Mouse (Mus musculus) induced T-regulatory cell, adult 2 months (primary cell): ENCODE measurements around the gene P2ry13.
A peak's percentile ranks its signal among the peaks of the same experiment; 100 is the strongest.

Source experiments
- DNase-seq: peaks from one replicate; pipeline ENCODE4 v3.0.0-alpha.2; 2012; ENCODE audit warnings: low read depth

P2ry13 gene

DNA sequence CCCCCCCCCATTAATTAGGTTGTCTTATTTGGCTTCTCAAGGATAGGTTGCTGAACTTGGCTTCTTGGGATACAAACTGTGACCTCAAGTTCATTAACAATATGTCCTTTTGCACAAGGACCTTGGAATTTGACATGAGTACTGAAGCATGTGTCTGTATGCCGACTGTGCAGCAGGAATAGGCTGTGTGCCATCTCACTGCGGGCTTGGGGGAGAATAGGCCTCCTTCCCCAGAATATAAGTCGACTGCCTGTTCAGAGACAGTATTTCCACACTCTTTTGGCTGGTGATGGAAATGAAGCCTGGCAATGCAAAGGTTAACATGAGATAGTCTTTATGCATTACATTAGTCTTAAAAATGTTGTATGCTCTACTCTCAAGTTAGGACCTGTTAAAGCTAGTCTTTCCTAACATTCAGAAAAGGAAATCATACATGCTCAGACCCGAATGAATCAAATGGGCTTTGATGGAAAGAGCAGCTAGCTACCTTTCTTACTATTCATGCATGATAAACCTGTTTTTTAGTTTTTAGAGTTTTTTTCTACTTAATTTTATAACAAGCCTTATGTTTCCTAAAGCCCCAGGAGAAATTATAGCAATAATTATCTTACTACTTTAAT is 13.2 kb downstream of the P2ry13 start:
- no peak for DNase-seq

GRCm38 (mm10) chr3:59194938-59195337 is 15.7 kb downstream of the P2ry13 start, which contains the start of gene Gpr87:
Gpr87 (minus strand) TSS chr3:59195104.
- no peak for DNase-seq

GRCm38 (mm10) chr3:59194099-59194498 is 16.6 kb downstream of the P2ry13 start:
- no peak for DNase-seq

- DNase-seq, result no peak
Observed at GRCm38 (mm10) chr3:59191674-59192073, 19.0 kb downstream of the P2ry13 start.

GRCm38 (mm10) chr3:59187336-59187735 is 23.3 kb downstream of the P2ry13 start:
- no peak for DNase-seq

DNA sequence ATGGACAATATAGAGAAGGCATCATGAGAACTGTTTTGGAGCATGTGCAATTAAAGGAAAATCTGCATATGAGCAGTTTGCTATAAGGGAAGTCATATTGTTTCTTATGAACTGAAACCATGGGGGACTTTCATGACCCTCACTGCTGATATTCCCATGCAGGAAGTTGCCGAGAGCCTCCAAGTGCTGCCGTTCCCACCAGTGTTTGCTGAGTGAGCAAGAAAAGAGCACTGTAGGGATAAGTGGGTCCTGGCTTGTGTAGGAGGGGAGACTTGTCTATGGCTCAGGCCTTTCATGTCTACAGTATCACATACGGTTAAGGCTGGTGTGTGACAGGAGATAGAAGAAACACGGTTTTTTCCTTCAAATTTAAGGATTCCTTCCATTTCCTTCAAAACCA is 25.0 kb downstream of the P2ry13 start:
- DNase-seq, result no peak

GRCm38 (mm10) chr3:59182129-59182528 is 28.6 kb downstream of the P2ry13 start:
- DNase-seq, result no peak

DNA sequence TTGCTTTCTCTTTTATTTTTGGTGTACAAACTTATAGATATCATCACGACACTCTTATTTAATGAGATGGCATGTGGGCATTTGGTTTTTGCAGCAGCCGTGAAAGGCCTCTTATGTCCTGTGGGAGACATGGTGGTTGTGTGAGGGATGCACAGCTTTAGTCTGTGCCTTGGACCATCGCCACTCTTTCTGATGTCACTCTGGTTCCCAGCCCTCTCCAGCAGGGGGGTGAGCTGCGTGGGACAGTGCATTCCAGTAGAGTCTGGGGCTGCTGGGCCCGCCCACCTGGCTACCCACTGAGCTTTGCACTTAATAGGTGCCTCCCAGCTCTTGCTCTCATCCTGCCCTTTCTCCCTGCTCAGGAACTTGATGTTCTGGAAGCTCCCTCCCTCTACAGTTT is 29.5 kb downstream of the P2ry13 start:
- no peak for DNase-seq

- no peak for DNase-seq
Observed at GRCm38 (mm10) chr3:59176871-59177270, 33.8 kb downstream of the P2ry13 start.

- DNase-seq, result peak; percentile 71
Observed at GRCm38 (mm10) chr3:59175234-59175633, 35.4 kb downstream of the P2ry13 start.

GRCm38 (mm10) chr3:59174426-59175154 is 36.1 kb downstream of the P2ry13 start:
- DNase-seq, result peak; percentile 10

DNA sequence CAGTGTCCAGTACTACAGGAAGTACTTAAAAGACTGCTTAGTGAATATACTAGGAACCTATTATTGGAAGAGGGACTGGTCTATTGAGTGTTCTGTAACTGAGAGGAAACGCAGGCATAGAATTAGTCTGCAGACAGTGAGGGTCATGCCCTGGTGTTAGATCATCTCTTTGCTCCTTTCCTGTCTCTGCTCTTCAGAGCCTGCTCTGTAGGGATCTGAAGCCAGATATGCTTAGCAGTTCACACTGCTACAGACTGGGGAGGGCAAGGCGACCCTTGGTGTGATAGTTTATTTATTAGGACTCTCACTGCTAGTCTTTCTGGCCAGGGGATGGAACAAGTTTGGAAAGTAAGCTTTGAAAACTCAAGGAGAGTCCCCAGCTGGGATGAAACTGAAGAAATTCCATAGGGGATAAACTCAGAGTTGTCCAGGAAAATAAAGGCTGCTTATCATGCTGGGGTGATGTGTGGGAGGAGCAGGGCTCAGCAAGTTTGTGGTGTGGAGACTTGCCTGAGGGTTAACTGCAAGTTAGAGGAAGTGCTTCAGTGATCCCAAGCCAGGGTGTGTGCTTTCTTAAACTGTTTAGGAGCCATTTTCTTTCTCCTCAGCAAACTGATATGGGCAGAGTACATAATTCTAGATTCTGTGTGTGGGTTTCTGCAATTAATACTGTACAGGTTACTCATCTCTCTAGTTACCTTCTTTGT is 40.6 kb downstream of the P2ry13 start:
- no peak for DNase-seq

DNA sequence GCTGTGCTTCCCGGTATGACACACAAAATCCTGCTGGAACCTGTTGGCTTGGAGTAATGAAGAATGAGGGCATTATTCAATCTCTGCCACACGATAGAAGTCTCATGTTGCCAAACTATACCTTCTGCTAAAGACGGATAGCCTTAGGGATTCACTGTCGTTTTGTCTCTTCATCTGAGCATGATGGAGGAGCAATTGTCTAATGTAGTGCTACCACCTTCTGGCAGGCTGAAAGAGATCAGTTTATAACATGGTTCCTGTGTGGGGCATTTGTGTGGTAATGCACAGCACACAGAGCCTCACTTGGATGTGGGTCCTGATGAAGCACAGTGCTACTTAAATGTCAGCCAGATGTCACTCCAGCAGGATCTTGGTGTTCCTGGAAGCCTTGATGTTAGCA is 41.5 kb downstream of the P2ry13 start:
- DNase-seq, result peak; percentile 16

GRCm38 (mm10) chr3:59168476-59168875 is 42.2 kb downstream of the P2ry13 start:
- peak; percentile 22 for DNase-seq

DNA sequence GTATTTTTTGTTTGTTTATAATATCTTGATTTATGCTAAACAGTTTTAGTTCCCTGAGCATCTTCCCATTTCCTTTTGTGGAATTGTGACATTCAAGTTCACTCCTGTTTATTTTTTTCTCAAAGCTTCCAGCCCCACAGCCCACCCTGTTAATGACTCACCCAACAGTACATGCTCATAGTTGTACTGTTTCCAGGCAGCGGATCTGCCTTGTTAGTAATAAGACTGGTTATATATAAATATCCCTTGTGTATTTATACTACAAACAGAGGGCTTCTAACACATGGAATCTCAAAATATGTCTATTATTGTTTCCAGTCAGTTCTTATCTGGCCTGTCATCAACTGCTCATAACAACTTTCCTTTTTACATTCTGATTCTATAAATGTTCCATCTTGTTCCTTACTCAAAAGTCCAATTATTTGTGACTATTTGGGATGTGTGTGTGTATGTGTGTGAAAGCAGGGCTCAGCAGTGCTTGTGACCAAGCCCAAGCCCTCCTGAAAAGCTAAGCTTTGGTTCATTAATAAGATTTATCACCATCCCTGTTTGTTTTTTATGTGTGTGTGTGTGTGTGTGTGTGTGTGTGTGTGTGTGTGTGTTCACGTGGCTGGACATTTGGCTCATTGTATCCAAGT is 43.1 kb downstream of the P2ry13 start:
- no peak for DNase-seq

DNA sequence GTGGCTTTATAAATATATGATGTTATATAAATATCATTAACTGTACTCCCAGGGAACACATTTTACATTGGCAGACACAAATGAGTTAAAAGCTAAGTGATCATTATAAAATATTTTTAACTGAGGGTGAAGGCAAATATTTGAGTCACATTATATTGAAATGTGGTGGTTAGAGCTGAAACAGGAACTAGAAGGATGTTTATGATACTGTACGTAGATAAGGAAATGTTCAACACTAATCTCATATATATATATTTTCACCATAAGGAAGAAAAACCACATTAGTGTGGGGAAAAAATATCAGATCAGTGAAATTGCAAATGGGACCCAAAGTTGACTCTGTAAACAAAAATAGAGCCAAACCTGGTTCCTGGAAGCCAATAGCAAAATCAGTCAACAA is 50.2 kb downstream of the P2ry13 start:
- no peak for DNase-seq
